Mouse (Mus musculus): ENCODE measurements at regions not wholly inside any gene's neighbourhood (a gene's known extent, or its start where the extent isn't known, plus 50 kb on each side); places are given as distances from the start of the nearest gene placed in this dataset.
"Not testable (repeated sequence)": the region's sequence is repeated elsewhere in the genome, so short reads cannot be mapped to it uniquely, and the experiment has no call there.

- not testable (repeated sequence) for DNase-seq (ENCODE audit: low read depth, low spot score)
These were observed 80.8 kb upstream of the Gm15446 start for GRCm38 (mm10) chr5:109842186-109842978.

GRCm38 (mm10) chr5:109844236-109844635 lies 79.0 kb upstream of the Gm15446 start:
- DNase-seq (ENCODE audit: low read depth, low spot score): not testable (repeated sequence)

DNA sequence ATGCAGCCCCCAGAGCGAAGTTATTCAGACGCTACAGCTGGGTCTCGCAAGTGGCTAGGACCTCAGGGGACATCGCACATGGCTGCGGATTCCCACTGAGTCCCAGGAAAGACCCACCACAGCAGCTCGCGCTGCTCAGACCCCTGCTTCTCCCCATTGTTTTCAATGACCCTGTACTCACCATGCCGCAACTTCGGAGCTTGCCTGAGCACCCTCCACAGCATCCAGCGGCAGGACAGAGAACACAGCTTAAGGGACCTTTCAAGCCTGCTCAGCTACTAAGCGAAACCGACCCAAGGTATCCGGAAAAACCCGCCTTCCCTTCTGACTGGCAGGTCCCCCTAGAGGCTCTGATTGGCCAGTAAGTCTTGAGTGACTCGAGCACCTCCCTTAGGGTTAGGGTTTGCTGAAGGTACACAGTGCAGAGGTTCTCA lies 78.4 kb upstream of the Gm15446 start:
- no peak for DNase-seq (ENCODE audit: low read depth, low spot score)

DNA sequence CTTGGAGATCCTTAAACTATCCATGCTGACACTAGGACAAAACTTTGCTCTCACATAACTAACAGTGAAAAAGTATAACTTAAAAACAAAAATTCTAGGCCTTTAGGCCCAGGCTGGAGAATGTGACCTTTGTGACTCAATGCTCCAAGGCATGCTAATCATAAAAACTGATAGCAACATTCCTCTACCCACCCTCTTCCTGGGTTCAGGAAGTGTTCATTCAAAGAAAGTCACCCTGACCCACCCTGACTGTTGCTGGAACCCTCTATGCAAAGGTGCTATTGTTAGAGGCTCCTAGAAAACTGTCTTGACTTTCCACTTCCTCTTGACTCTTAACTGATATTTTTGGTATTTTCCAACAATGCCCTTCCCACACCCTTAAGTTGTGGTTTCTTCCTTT lies 72.0 kb upstream of the Gm15446 start:
- DNase-seq (ENCODE audit: low read depth, low spot score): not testable (repeated sequence)

GRCm38 (mm10) chr5:109860402-109860801 lies 62.8 kb upstream of the Gm15446 start:
- no peak for DNase-seq (ENCODE audit: low read depth, low spot score)

- not testable (repeated sequence) for DNase-seq (ENCODE audit: low read depth, low spot score)
These were observed 58.7 kb upstream of the Gm15446 start for GRCm38 (mm10) chr5:109864517-109864916.

DNA sequence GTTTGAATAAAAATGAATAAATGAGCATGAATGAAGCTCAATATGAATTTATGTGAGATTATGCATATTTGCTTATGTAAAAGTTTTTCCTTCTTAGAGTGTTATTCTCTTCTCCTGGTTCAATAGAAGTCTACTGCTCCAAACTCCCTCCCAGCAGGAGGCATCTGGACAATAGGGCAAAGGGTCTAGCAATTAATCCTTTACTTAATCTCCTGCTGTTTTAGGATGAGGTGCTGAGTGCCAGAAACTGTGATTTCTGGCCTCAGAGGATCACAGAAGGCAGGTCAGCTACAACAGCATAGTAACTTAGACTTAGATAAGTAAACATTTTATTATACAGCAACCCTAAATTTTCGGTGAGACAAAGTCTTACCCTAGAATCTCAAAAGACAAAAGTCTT lies 57.6 kb upstream of the Gm15446 start:
- no peak for DNase-seq (ENCODE audit: low read depth, low spot score)

GRCm38 (mm10) chr5:109866337-109867126 lies 56.7 kb upstream of the Gm15446 start:
- DNase-seq (ENCODE audit: low read depth, low spot score): peak; percentile 96

- peak; percentile 29 for DNase-seq (ENCODE audit: low read depth, low spot score)
These were observed 56.0 kb upstream of the Gm15446 start for GRCm38 (mm10) chr5:109867221-109867620.

Measured in 3T3-L1 (cell line).